Mouse (Mus musculus) forebrain, embryonic 11.5 days (tissue): ENCODE data around the gene Akt1s1. TPM values are rescaled to one million over a fixed set of nuclear protein-coding genes. Genes with fewer than 3 reads are reported as not detected.
A peak's percentile ranks its signal among the peaks of the same experiment; 100 is the strongest.

ENCODE experiments used
- ATAC-seq: fragments of 200-750 bp; cut with Nextera tagmentation; replicated peaks from 2 replicates; pipeline ENCODE4 v1.8.0; 2017; ENCODE audit warnings: moderate TSS enrichment; ENCODE audit not compliant: low FRiP score
- DNase-seq: peaks from one replicate; pipeline ENCODE4 v3.0.0-alpha.2; 2017; ENCODE audit warnings: low spot score
- H3K27ac ChIP-seq: fragments of 300-500 bp; sonication (generic); 2 replicates; pipeline ENCODE4 v1.5.1; 2014; ENCODE audit warnings: low read depth, low read length
- H3K27me3 ChIP-seq: fragments of 300-500 bp; sonication (generic); 2 replicates; pipeline ENCODE4 v1.6.1; 2014; ENCODE audit warnings: mild to moderate bottlenecking, low read length, mixed read lengths; ENCODE audit not compliant: control insufficient read depth, insufficient read depth
- H3K36me3 ChIP-seq: fragments of 300-500 bp; sonication (generic); 2 replicates; pipeline ENCODE4 v1.6.1; 2014; ENCODE audit warnings: mild to moderate bottlenecking, low read length, moderate library complexity, mixed read lengths; ENCODE audit not compliant: control insufficient read depth, insufficient read depth
- H3K4me1 ChIP-seq: fragments of 300-500 bp; sonication (generic); replicated peaks from 2 replicates; pipeline ENCODE4 v1.6.1; 2014; ENCODE audit warnings: low read length, mixed read lengths; ENCODE audit not compliant: control insufficient read depth, insufficient read depth
- H3K4me2 ChIP-seq: fragments of 300-500 bp; sonication (generic); 2 replicates; pipeline ENCODE4 v1.6.1; 2014; ENCODE audit warnings: low read depth, mild to moderate bottlenecking, low read length, moderate library complexity, mixed read lengths; ENCODE audit not compliant: severe bottlenecking
- H3K4me3 ChIP-seq: fragments of 300-500 bp; sonication (generic); 2 replicates; pipeline ENCODE4 v1.5.1; 2014; ENCODE audit warnings: low read depth, low read length
- H3K9ac ChIP-seq: fragments of 300-500 bp; sonication (generic); 2 replicates; pipeline ENCODE4 v1.6.1; 2014; ENCODE audit warnings: low read length
- H3K9me3 ChIP-seq: fragments of 300-500 bp; sonication (generic); 2 replicates; pipeline ENCODE4 v1.6.1; 2016; ENCODE audit warnings: low read length, mixed read lengths; ENCODE audit not compliant: control insufficient read depth
- WGBS: fragments of 180-500 bp; shearing (Covaris S2); extraction: QIAGEN DNeasy Blood & Tissue Kit; methylation state at CpG from one replicate; pipeline ENCODE4 v1.1.7; 2014; 5-methylcytosine and 5-hydroxymethylcytosine counted together
- polyA plus RNA-seq: library from polyadenylated mRNA; unstranded; fragments of >200 nt; fragmentation: Nextera tagmentation; extraction: Ambion mirVana; gene quantifications from 2 replicates; pipeline ENCODE4 v1.2.1, GENCODE M21; 2014

Akt1s1 gene
- polyA plus RNA-seq, 1 experiment from 2014 or later, result 83.0 TPM

GRCm38 (mm10) chr7:44814952-44815553 is 33.7 kb upstream of the Akt1s1 start:
- no peaks in the 10 kb centered on the region for H3K9me3 ChIP-seq
- DNase-seq (peak; percentile 73), ATAC-seq (0 out of 2 replicates have a peak, but pooled peaks have one; percentile 4)
- WGBS, result 23% methylated on average over 14 of the region's 14 CpGs
- no peaks in the 10 kb centered on the region for H3K36me3 ChIP-seq
- peak overlapping the region; percentile 51 for H3K4me2 ChIP-seq
- H3K27ac ChIP-seq, result peak overlapping the region; percentile 94
- H3K4me1 ChIP-seq, result peaks cover 15% of the 10 kb centered on the region
- peak overlapping the region; percentile 48 for H3K9ac ChIP-seq
- no peaks in the 10 kb centered on the region for H3K27me3 ChIP-seq
- peak overlapping the region; percentile 86 for H3K4me3 ChIP-seq

- H3K4me2 ChIP-seq, result peak within 1 kb of the TSS; percentile 73
- no peaks in the 10 kb centered on the region for H3K36me3 ChIP-seq
- DNase-seq, result peak; percentile 100
- H3K4me1 ChIP-seq, result peaks cover 15% of the 10 kb centered on the region
- peak within 1 kb of the TSS; percentile 98 for H3K9ac ChIP-seq
- WGBS, result under 1% methylated on average over 59 of the region's 62 CpGs
- peak within 1 kb of the TSS; percentile 94 for H3K27ac ChIP-seq
- peak; percentile 95 for ATAC-seq
- peak within 1 kb of the TSS; percentile 86 for H3K4me3 ChIP-seq
- H3K27me3 ChIP-seq, result no peaks in the 10 kb centered on the region
- H3K9me3 ChIP-seq, result no peaks in the 10 kb centered on the region
Observed at GRCm38 (mm10) chr7:44815721-44816469, 32.9 kb upstream of the Akt1s1 start, which contains the start of the genes Nup62 and Il4i1. Gene Nup62 (plus strand): TSS chr7:44816088. Gene Il4i1 (plus strand): TSS chr7:44816387.

DNA sequence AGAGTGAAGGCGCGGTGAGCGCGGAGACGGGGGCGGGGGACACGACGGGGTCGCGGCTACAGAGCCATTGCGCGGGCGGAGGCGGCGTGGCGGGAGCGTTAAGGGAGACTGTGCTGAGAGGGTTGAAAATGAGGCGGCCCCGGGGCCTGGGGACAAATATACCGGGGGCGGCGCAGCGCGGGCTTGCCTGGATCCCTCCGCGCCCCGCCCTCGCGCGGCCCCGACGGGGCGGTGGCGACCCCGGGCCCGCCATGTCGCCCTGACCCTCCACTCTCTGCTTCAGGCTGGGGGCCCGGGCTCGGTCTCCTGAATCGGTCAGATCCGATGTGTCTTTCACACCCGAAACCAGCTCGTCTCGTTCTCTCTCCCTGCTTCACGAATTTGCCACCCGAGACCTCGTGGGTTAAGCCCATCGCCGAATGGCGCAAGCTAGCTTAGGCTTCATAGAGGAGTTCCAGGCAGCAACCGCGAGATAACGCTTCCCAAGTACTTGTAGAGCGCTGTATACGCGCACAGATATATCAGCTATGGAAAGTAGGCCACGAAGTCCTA is 32.2 kb upstream of the Akt1s1 start, which contains the start of gene Atf5:
Gene Atf5 (minus strand): TSS at position 189 of the 552 bp plus-strand sequence.
- Histone ChIP-seq H3K9ac (peak within 1 kb of the TSS; percentile 98), H3K36me3 (no peaks in the 10 kb centered on the region), H3K27me3 (no peaks in the 10 kb centered on the region), H3K4me2 (peak within 1 kb of the TSS; percentile 73), H3K4me1 (peaks cover 18% of the 10 kb centered on the region), H3K4me3 (peak within 1 kb of the TSS; percentile 86), H3K9me3 (no peaks in the 10 kb centered on the region), H3K27ac (peak within 1 kb of the TSS; percentile 94)
- DNase-seq (peak; percentile 86), ATAC-seq (peak; percentile 26)
- whole genome bisulfite sequencing, result under 1% methylated on average over 56 of the region's 57 CpGs

- H3K4me1 ChIP-seq, result peaks cover 18% of the 10 kb centered on the region
Observed at GRCm38 (mm10) chr7:44817441-44817840, 31.4 kb upstream of the Akt1s1 start.

GRCm38 (mm10) chr7:44818164-44818563 is 30.6 kb upstream of the Akt1s1 start:
- DNase-seq (peak; percentile 48), ATAC-seq (no peak)
- WGBS, result 54% methylated on average over 2 of the region's 2 CpGs
- Histone ChIP-seq H3K9me3 (no peaks in the 10 kb centered on the region), H3K4me2 (peak overlapping the region; percentile 73), H3K9ac (peak overlapping the region; percentile 98; the same call in 1 of the 2 replicates), H3K4me1 (peaks cover 20% of the 10 kb centered on the region), H3K4me3 (peak overlapping the region; percentile 86), H3K27ac (no peak overlapping the region), H3K36me3 (no peaks in the 10 kb centered on the region), H3K27me3 (no peaks in the 10 kb centered on the region)

More at GRCm38 (mm10) chr7:44817441-44817840, 31.4 kb upstream of the Akt1s1 start:
- Histone ChIP-seq H3K27me3 (no peaks in the 10 kb centered on the region), H3K9me3 (no peaks in the 10 kb centered on the region), H3K27ac (no peak overlapping the region), H3K9ac (peak overlapping the region; percentile 98), H3K4me3 (peak overlapping the region; percentile 86), H3K36me3 (no peaks in the 10 kb centered on the region), H3K4me2 (peak overlapping the region; percentile 73)
- WGBS, result 42% methylated on average over 3 of the region's 3 CpGs
- ATAC-seq (no peak), DNase-seq (peak; percentile 30)

DNA sequence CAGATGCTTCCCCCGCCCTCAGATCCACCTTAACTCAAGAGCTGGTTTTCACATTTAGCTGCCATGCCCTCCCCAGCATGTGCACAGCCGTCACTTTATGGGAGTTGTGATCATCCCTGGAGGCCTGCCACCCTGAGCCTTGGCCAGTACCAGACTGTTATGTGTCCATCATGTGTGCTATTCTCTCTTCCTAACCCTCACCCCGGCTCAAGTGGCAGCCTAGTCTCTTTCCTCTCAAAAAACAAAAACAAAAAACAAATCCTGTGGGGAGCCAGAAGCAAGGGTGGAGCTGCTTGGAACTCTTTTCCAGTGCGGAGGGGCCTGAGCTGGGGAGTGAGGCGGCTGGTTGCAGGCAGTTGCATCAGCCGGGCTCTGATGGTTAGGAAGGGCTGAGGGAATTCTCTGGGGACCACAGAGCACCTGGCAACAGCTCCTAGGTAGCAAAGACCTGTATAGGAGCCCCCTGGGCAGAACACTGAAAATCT is 30.0 kb upstream of the Akt1s1 start:
- H3K9ac ChIP-seq, result peak overlapping the region; percentile 47
- WGBS, result 53% methylated on average over 6 of the region's 6 CpGs
- ATAC-seq (no peak), DNase-seq (peak; percentile 58)
- no peak overlapping the region for H3K27ac ChIP-seq
- H3K4me1 ChIP-seq, result peaks cover 20% of the 10 kb centered on the region
- H3K4me3 ChIP-seq, result peak overlapping the region; percentile 86
- H3K36me3 ChIP-seq, result no peaks in the 10 kb centered on the region
- H3K9me3 ChIP-seq, result no peaks in the 10 kb centered on the region
- peak overlapping the region; percentile 73 for H3K4me2 ChIP-seq
- no peaks in the 10 kb centered on the region for H3K27me3 ChIP-seq

DNA sequence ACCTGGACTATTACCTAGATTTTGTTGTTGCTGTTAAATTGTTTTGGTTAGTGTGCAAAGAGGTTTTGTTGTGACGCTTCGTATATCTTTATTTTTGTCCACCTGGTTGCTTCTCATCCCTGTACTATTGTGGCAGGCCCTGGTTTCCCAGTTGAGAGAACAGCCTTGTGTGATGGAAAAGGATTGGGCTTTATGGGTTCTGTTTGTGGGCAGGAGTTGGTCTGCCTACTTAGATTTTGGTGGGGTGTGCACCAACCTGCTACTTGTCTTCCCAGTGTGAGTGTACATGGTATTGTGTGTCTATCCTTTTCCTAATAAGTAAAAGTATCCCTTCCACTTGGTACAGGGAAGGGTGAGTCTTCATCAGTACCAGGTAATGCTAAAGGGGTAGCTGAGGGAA is 29.4 kb upstream of the Akt1s1 start:
- H3K9me3 ChIP-seq, result no peaks in the 10 kb centered on the region
- H3K4me2 ChIP-seq, result peak overlapping the region; percentile 73
- no peak overlapping the region for H3K27ac ChIP-seq
- ATAC-seq, result no peak
- peak; percentile 7 for DNase-seq
- H3K9ac ChIP-seq, result peak overlapping the region; percentile 47
- peaks cover 21% of the 10 kb centered on the region for H3K4me1 ChIP-seq
- no peaks in the 10 kb centered on the region for H3K36me3 ChIP-seq
- peak overlapping the region; percentile 86; the same call in 1 of the 2 replicates for H3K4me3 ChIP-seq
- WGBS, result 92% methylated on average over 2 of the region's 2 CpGs
- H3K27me3 ChIP-seq, result no peaks in the 10 kb centered on the region

DNA sequence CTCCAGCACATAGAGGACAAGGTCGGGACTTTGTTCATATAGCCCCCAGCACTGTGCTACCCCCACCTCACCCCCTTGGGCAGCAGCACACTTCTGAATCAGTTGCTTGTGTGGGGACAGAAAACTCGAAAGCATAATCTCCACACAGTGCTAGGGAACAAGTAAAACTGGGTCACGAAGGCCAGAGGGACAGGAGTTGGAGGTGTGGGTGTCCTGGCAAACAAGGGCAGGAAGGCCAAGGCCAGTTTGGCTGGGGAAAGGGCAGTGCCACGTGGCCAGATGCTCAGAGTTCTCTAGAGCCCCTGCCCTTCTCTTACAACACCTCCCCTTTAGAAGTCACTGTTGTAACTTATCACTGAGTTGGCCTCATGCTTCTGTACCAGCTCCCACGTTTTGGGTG is 28.9 kb upstream of the Akt1s1 start:
- Histone ChIP-seq H3K4me2 (no peak overlapping the region), H3K4me3 (no peak overlapping the region), H3K9ac (no peak overlapping the region), H3K36me3 (no peaks in the 10 kb centered on the region), H3K27ac (no peak overlapping the region), H3K27me3 (no peaks in the 10 kb centered on the region), H3K4me1 (peaks cover 24% of the 10 kb centered on the region), H3K9me3 (no peaks in the 10 kb centered on the region)
- ATAC-seq, result no peak
- WGBS, result 75% methylated on average over 5 of the region's 5 CpGs
- peak; percentile 40 for DNase-seq
